In genomic region chr2:172350773-172351172, GRCm38 (mm10) we compare ENCODE assay signal across 19 mouse cellular contexts. TPM values are rescaled to one million over a fixed set of nuclear protein-coding genes. Genes with fewer than 3 reads are reported as not detected.
A peak's percentile ranks its signal among the peaks of the same experiment; 100 is the strongest.
DNase-seq lines count a peak whose midpoint lies in the region; ATAC-seq and TF ChIP-seq lines count a peak whose summit lies in the region.
"Had no signal": no experiment of that assay in that cellular context is flagged by ENCODE, and none has a peak within 500 bp of the region (broad histone marks: within the 10 kb centered on the region; RNA-seq: fewer than 3 reads in every experiment).

No protein-coding gene starts in this region.

- TF ChIP-seq CTCF in liver, embryonic 14.5 days (IDR thresholded peaks at IDR 0.05; ENCODE audit: low read depth), result no peak

- no peak overlapping the region for H3K9ac ChIP-seq in heart, embryonic 11.5 days (ENCODE audit: low read depth, low read length)
- H3K9ac ChIP-seq in liver, embryonic 14.5 days (replicated peaks), result peak overlapping the region; percentile 4
- H3K9ac ChIP-seq: embryonic facial prominence, embryonic 13.5 days; forebrain, embryonic 15.5 days; hindbrain, embryonic 14.5 days had no signal

- no peak for ATAC-seq in heart, embryonic 11.5 days (replicated peaks; ENCODE audit: insufficient number of reproducible peaks, low FRiP score, low TSS enrichment)
- ATAC-seq in liver, embryonic 14.5 days (ENCODE audit: insufficient read depth), result no peak
- ATAC-seq: forebrain, embryonic 15.5 days had no signal

- 58% methylated on average over 8 of the region's 8 CpGs for WGBS in heart, embryonic 11.5 days (ENCODE audit: insufficient replicate concordance)
- 58% methylated on average over 8 of the region's 8 CpGs for WGBS in heart, embryonic 10.5 days
- 67% methylated on average over 8 of the region's 8 CpGs for WGBS in liver, embryonic 14.5 days (ENCODE audit: insufficient replicate concordance)

- no peaks in the 10 kb centered on the region for H3K27me3 ChIP-seq in heart, embryonic 11.5 days (ENCODE audit: control insufficient read depth, insufficient read depth, low read length)
- H3K27me3 ChIP-seq in heart, embryonic 10.5 days (ENCODE audit: insufficient read depth, poor library complexity, severe bottlenecking), result no peaks in the 10 kb centered on the region
- H3K27me3 ChIP-seq in liver, embryonic 14.5 days (ENCODE audit: control insufficient read depth, insufficient read depth, low read length), result no peaks in the 10 kb centered on the region
- H3K27me3 ChIP-seq: embryonic facial prominence, embryonic 13.5 days; forebrain, embryonic 15.5 days had no signal

- H3K27ac ChIP-seq in heart, embryonic 11.5 days (ENCODE audit: low read depth, low read length), result no peak overlapping the region
- no peak overlapping the region for H3K27ac ChIP-seq in heart, embryonic 10.5 days
- H3K27ac ChIP-seq in liver, embryonic 14.5 days, result peak overlapping the region; percentile 26
- H3K27ac ChIP-seq: embryonic facial prominence, embryonic 13.5 days; forebrain, embryonic 10.5 days; forebrain, embryonic 15.5 days; hindbrain, embryonic 14.5 days had no signal

- DNase-seq in heart, embryonic 10.5 days (ENCODE audit: low spot score), result no peak
- DNase-seq in lung, postnatal 10 days, result peak; percentile 35
- no peak for DNase-seq in lung, postnatal 14 days
- no peak for DNase-seq in liver, embryonic 14.5 days (ENCODE audit: low read depth in 3 of 3, low spot score in 3 of 3)
- peak; percentile 50 for DNase-seq in yolk sac, embryonic 10.5 days (ENCODE audit: low spot score)
- no peak for DNase-seq in right cerebral cortex, postnatal 4 days
- DNase-seq in kidney, adult 18-20 months, result no peak
- DNase-seq: adrenal gland, postnatal 14 days; cerebellum, adult 11-12 months; cerebellum, adult 9-10 months; cerebellum, postnatal 36 days; gastrocnemius, postnatal 10 days; heart, adult 18-20 months had no signal

- H3K36me3 ChIP-seq in heart, embryonic 11.5 days (ENCODE audit: control insufficient read depth, insufficient read depth, low read length), result peaks cover 12% of the 10 kb centered on the region
- H3K36me3 ChIP-seq in heart, embryonic 10.5 days, result peaks cover 31% of the 10 kb centered on the region
- peaks cover 81% of the 10 kb centered on the region for H3K36me3 ChIP-seq in liver, embryonic 14.5 days (replicated peaks; ENCODE audit: control insufficient read depth, insufficient read depth, low read depth)
- H3K36me3 ChIP-seq: forebrain, embryonic 15.5 days had no signal

- TF ChIP-seq EP300 in liver, embryonic 14.5 days (IDR thresholded peaks at IDR 0.05; ENCODE audit: low read depth), result no peak; the same call in 1 of the 2 replicates

- H3K4me1 ChIP-seq in heart, embryonic 11.5 days (ENCODE audit: control insufficient read depth, insufficient read depth, low read length), result peaks cover 29% of the 10 kb centered on the region
- peaks cover 46% of the 10 kb centered on the region for H3K4me1 ChIP-seq in heart, embryonic 10.5 days
- H3K4me1 ChIP-seq in liver, embryonic 14.5 days (replicated peaks; ENCODE audit: control insufficient read depth in 2 of 2, insufficient read depth in 2 of 2, low read length in 1 of 2), result peaks cover 31 to 48% of the 10 kb centered on the region in 2 experiments

- 0 out of 2 replicates have a peak overlapping the region, but pooled peaks have one; percentile 3 for H3K4me3 ChIP-seq in heart, embryonic 11.5 days (ENCODE audit: low read depth, low read length)
- H3K4me3 ChIP-seq in heart, embryonic 10.5 days, result no peak overlapping the region
- peak overlapping the region; percentile 26 to 96; a peak in 3 of 4 replicates for H3K4me3 ChIP-seq in liver, embryonic 14.5 days (ENCODE audit: insufficient read depth in 1 of 2, low read depth in 2 of 2, low read length in 2 of 2)
- H3K4me3 ChIP-seq: embryonic facial prominence, embryonic 13.5 days; forebrain, embryonic 10.5 days; forebrain, embryonic 15.5 days; hindbrain, embryonic 10.5 days had no signal

- no peaks in the 10 kb centered on the region for H3K9me3 ChIP-seq in heart, embryonic 11.5 days (replicated peaks; ENCODE audit: control insufficient read depth, low read length)
- H3K9me3 ChIP-seq in heart, embryonic 10.5 days, result no peaks in the 10 kb centered on the region
- H3K9me3 ChIP-seq in liver, embryonic 14.5 days (ENCODE audit: control insufficient read depth, low read length), result no peaks in the 10 kb centered on the region
- H3K9me3 ChIP-seq: embryonic facial prominence, embryonic 13.5 days; forebrain, embryonic 10.5 days; forebrain, embryonic 15.5 days; hindbrain, embryonic 10.5 days had no signal

- H3K4me2 ChIP-seq in heart, embryonic 11.5 days, result peak overlapping the region; percentile 33
- peak overlapping the region; percentile 74 for H3K4me2 ChIP-seq in liver, embryonic 14.5 days (ENCODE audit: low read depth)
- H3K4me2 ChIP-seq: embryonic facial prominence, embryonic 13.5 days; forebrain, embryonic 15.5 days; hindbrain, embryonic 14.5 days had no signal

RNA-seq across cellular contexts. Expression of gene Fam210b, which starts 5.4 kb away (rescaled TPM):
- 24.1 and 26.6 TPM in 2 replicates for polyA plus RNA-seq in heart, embryonic 11.5 days (2014; fragmentation: Nextera tagmentation; extraction: Ambion mirVana)
- 23.3 and 24.9 TPM in 2 replicates for polyA plus RNA-seq in heart, embryonic 10.5 days (2016; fragmentation: Nextera tagmentation; extraction: Ambion mirVana)
- polyA plus RNA-seq in liver, embryonic 14.5 days (2012; rRNA removed), result 44.5 and 61.2 TPM in 2 replicates
- 107 and 109 TPM in 2 replicates for polyA plus RNA-seq in liver, embryonic 14.5 days (2014; fragmentation: Nextera tagmentation; extraction: Ambion mirVana)

RNA-seq across cellular contexts. Expression of gene Aurka, which starts 19.6 kb away (rescaled TPM):
- polyA plus RNA-seq in heart, embryonic 11.5 days (2014; fragmentation: Nextera tagmentation; extraction: Ambion mirVana), result 112 and 115 TPM in 2 replicates
- polyA plus RNA-seq in heart, embryonic 10.5 days (2016; fragmentation: Nextera tagmentation; extraction: Ambion mirVana), result 138 and 163 TPM in 2 replicates
- 60.1 and 64.4 TPM in 2 replicates for polyA plus RNA-seq in liver, embryonic 14.5 days (2012; rRNA removed)
- 131 and 142 TPM in 2 replicates for polyA plus RNA-seq in liver, embryonic 14.5 days (2014; fragmentation: Nextera tagmentation; extraction: Ambion mirVana)

RNA-seq across cellular contexts. Expression of gene Cstf1, which starts 19.7 kb away (rescaled TPM):
- polyA plus RNA-seq in heart, embryonic 11.5 days (2014; fragmentation: Nextera tagmentation; extraction: Ambion mirVana), result 34.4 and 34.6 TPM in 2 replicates
- polyA plus RNA-seq in heart, embryonic 10.5 days (2016; fragmentation: Nextera tagmentation; extraction: Ambion mirVana), result 44.1 and 48.3 TPM in 2 replicates
- polyA plus RNA-seq in liver, embryonic 14.5 days (2012; rRNA removed), result 22.9 and 24.0 TPM in 2 replicates
- 23.9 and 25.5 TPM in 2 replicates for polyA plus RNA-seq in liver, embryonic 14.5 days (2014; fragmentation: Nextera tagmentation; extraction: Ambion mirVana)

RNA-seq across cellular contexts. Expression of gene Cass4, which starts 42.8 kb away (rescaled TPM):
- polyA plus RNA-seq in heart, embryonic 11.5 days (2014; fragmentation: Nextera tagmentation; extraction: Ambion mirVana), result 0.89 and 0.94 TPM in 2 replicates
- 0.20 and 0.30 TPM in 2 replicates for polyA plus RNA-seq in heart, embryonic 10.5 days (2016; fragmentation: Nextera tagmentation; extraction: Ambion mirVana)
- 0.30 and 0.45 TPM in 2 replicates for polyA plus RNA-seq in liver, embryonic 14.5 days (2012; rRNA removed)
- 0.75 and 0.76 TPM in 2 replicates for polyA plus RNA-seq in liver, embryonic 14.5 days (2014; fragmentation: Nextera tagmentation; extraction: Ambion mirVana)

Comparison
In these comparisons a context has a peak if more than half of its experiments do, and no peak if none do; other contexts are left out.
1. DNase-seq: peak in lung, postnatal 10 days (single experiment) and yolk sac, embryonic 10.5 days (single experiment); none in heart, embryonic 10.5 days (single experiment), lung, postnatal 14 days (single experiment), liver, embryonic 14.5 days (0 of 3), right cerebral cortex, postnatal 4 days (single experiment) and kidney, adult 18-20 months (single experiment).